Mouse (Mus musculus): ENCODE data around the gene Map2k5.

GRCm38 (mm10) chr9:63136756-63137614, 240.7 kb downstream of the Map2k5 start:
- TF ChIP-seq CTCF (IDR thresholded peaks at IDR 0.05; ENCODE audit: control insufficient read depth, insufficient read depth, insufficient read length) (no peak), MYOG (IDR thresholded peaks at IDR 0.05; ENCODE audit: control insufficient read depth, extremely low read depth, insufficient read length) (no peak), MYOD1 (IDR thresholded peaks at IDR 0.05; ENCODE audit: control insufficient read depth, insufficient read length, low read depth) (no peak)
